Mouse (Mus musculus): ENCODE results near the gene Mak. TPM values are rescaled to one million over a fixed set of nuclear protein-coding genes. Genes with fewer than 3 reads are reported as not detected.
"Not testable (repeated sequence)": the region's sequence is repeated elsewhere in the genome, so short reads cannot be mapped to it uniquely, and the experiment has no call there.

Mak gene
- polyA plus RNA-seq, 1 experiment from 2014 or later = 1.4 TPM

- peak overlapping the region; percentile 75 for H3K4me2 ChIP-seq
- no peaks in the 10 kb centered on the region for H3K27me3 ChIP-seq (replicated peaks)
- peak overlapping the region; percentile 79 for H3K4me3 ChIP-seq (replicated peaks)
- H3K9ac ChIP-seq (replicated peaks) = peak overlapping the region; percentile 54
- ATAC-seq (ENCODE audit: low FRiP score) = peak; percentile 7; the same call in 1 of the 2 replicates
- peak overlapping the region; percentile 93 for H3K27ac ChIP-seq (replicated peaks)
- peaks cover 40% of the 10 kb centered on the region for H3K36me3 ChIP-seq
- no peaks in the 10 kb centered on the region for H3K9me3 ChIP-seq (replicated peaks)
- WGBS = 35% methylated on average over 12 of the region's 12 CpGs
- H3K4me1 ChIP-seq = peaks cover 21% of the 10 kb centered on the region
Measured at GRCm38 (mm10) chr13:41016797-41017405, 62.6 kb downstream of the Mak start.

- Histone ChIP-seq H3K9ac (replicated peaks) (peak within 1 kb of the TSS; percentile 54), H3K4me2 (peak within 1 kb of the TSS; percentile 75), H3K36me3 (peaks cover 45% of the 10 kb centered on the region), H3K27ac (replicated peaks) (peak within 1 kb of the TSS; percentile 93), H3K4me3 (replicated peaks) (peak within 1 kb of the TSS; percentile 79), H3K4me1 (peaks cover 21% of the 10 kb centered on the region), H3K27me3 (replicated peaks) (no peaks in the 10 kb centered on the region), H3K9me3 (replicated peaks) (no peaks in the 10 kb centered on the region)
- peak; percentile 100 for ATAC-seq (ENCODE audit: low FRiP score)
- WGBS = under 1% methylated on average over 43 of the region's 43 CpGs
Measured at GRCm38 (mm10) chr13:41015829-41016634, 63.5 kb downstream of the Mak start, which contains the start of gene Tmem14c. Gene Tmem14c (plus strand): TSS chr13:41016292.

- Histone ChIP-seq H3K9me3 (replicated peaks) (no peaks in the 10 kb centered on the region), H3K36me3 (peaks cover 88% of the 10 kb centered on the region)
Measured at GRCm38 (mm10) chr13:41008946-41009345, 70.6 kb downstream of the Mak start.

GRCm38 (mm10) chr13:41008271-41008670, 71.2 kb downstream of the Mak start:
- H3K4me2 ChIP-seq = no peak overlapping the region
- H3K36me3 ChIP-seq = peaks cover 84% of the 10 kb centered on the region
- H3K9ac ChIP-seq (replicated peaks) = no peak overlapping the region
- peaks cover 3% of the 10 kb centered on the region; the same call in 1 of the 2 replicates for H3K4me1 ChIP-seq
- no peak overlapping the region for H3K4me3 ChIP-seq (replicated peaks)
- H3K27me3 ChIP-seq (replicated peaks) = no peaks in the 10 kb centered on the region
- 93% methylated on average over 10 of the region's 10 CpGs for WGBS
- H3K27ac ChIP-seq (replicated peaks) = no peak overlapping the region
- H3K9me3 ChIP-seq (replicated peaks) = no peaks in the 10 kb centered on the region
- no peak for ATAC-seq (ENCODE audit: low FRiP score)

More at GRCm38 (mm10) chr13:41008946-41009345, 70.6 kb downstream of the Mak start:
- ATAC-seq (ENCODE audit: low FRiP score) = no peak
- 85% methylated on average over 8 of the region's 8 CpGs for WGBS
- H3K27me3 ChIP-seq (replicated peaks) = no peaks in the 10 kb centered on the region
- H3K4me2 ChIP-seq = no peak overlapping the region
- no peak overlapping the region for H3K4me3 ChIP-seq (replicated peaks)
- no peak overlapping the region for H3K27ac ChIP-seq (replicated peaks)
- no peaks in the 10 kb centered on the region for H3K4me1 ChIP-seq
- H3K9ac ChIP-seq (replicated peaks) = no peak overlapping the region

GRCm38 (mm10) chr13:41006244-41006643, 73.3 kb downstream of the Mak start:
- H3K4me2 ChIP-seq = no peak overlapping the region
- H3K4me1 ChIP-seq = peaks cover 15% of the 10 kb centered on the region
- over 99% methylated on average over 4 of the region's 4 CpGs for WGBS
- H3K9me3 ChIP-seq (replicated peaks) = no peaks in the 10 kb centered on the region
- H3K4me3 ChIP-seq (replicated peaks) = no peak overlapping the region
- no peak for ATAC-seq (ENCODE audit: low FRiP score)
- H3K27ac ChIP-seq (replicated peaks) = no peak overlapping the region
- no peaks in the 10 kb centered on the region for H3K27me3 ChIP-seq (replicated peaks)
- H3K9ac ChIP-seq (replicated peaks) = no peak overlapping the region
- H3K36me3 ChIP-seq = peaks cover 65% of the 10 kb centered on the region

GRCm38 (mm10) chr13:41002001-41002400, 77.5 kb downstream of the Mak start:
- 89% methylated on average over 5 of the region's 5 CpGs for WGBS
- H3K9ac ChIP-seq (replicated peaks) = no peak overlapping the region
- no peak for ATAC-seq (ENCODE audit: low FRiP score)

GRCm38 (mm10) chr13:41000926-41001639, 78.4 kb downstream of the Mak start, which contains the start of gene Pak1ip1:
Gene Pak1ip1 (plus strand): TSS chr13:41001023.
- Histone ChIP-seq H3K4me1 (peaks cover 24% of the 10 kb centered on the region), H3K9me3 (replicated peaks) (no peaks in the 10 kb centered on the region), H3K36me3 (peaks cover 17% of the 10 kb centered on the region), H3K9ac (replicated peaks) (peak within 1 kb of the TSS; percentile 88), H3K27me3 (replicated peaks) (no peaks in the 10 kb centered on the region), H3K4me3 (replicated peaks) (peak within 1 kb of the TSS; percentile 83), H3K27ac (replicated peaks) (peak within 1 kb of the TSS; percentile 99), H3K4me2 (peak within 1 kb of the TSS; percentile 94)
- peak; percentile 98 for ATAC-seq (ENCODE audit: low FRiP score)
- under 1% methylated on average over 57 of the region's 58 CpGs for WGBS

More at GRCm38 (mm10) chr13:41002001-41002400, 77.5 kb downstream of the Mak start:
- peak overlapping the region; percentile 94 for H3K4me2 ChIP-seq
- H3K9me3 ChIP-seq (replicated peaks) = no peaks in the 10 kb centered on the region
- peaks cover 24% of the 10 kb centered on the region for H3K4me1 ChIP-seq
- H3K36me3 ChIP-seq = peaks cover 26% of the 10 kb centered on the region
- H3K27me3 ChIP-seq (replicated peaks) = no peaks in the 10 kb centered on the region
- H3K4me3 ChIP-seq (replicated peaks) = peak overlapping the region; percentile 83
- H3K27ac ChIP-seq (replicated peaks) = no peak overlapping the region

- under 1% methylated on average over 25 of the region's 25 CpGs for WGBS
- Histone ChIP-seq H3K9ac (replicated peaks) (peak overlapping the region; percentile 88), H3K27ac (replicated peaks) (peak overlapping the region; percentile 99), H3K36me3 (peaks cover 10% of the 10 kb centered on the region; the same call in 1 of the 2 replicates), H3K4me2 (peak overlapping the region; percentile 94), H3K27me3 (replicated peaks) (no peaks in the 10 kb centered on the region), H3K9me3 (replicated peaks) (no peaks in the 10 kb centered on the region), H3K4me3 (replicated peaks) (peak overlapping the region; percentile 83), H3K4me1 (peaks cover 24% of the 10 kb centered on the region)
- peak; percentile 64 for ATAC-seq (ENCODE audit: low FRiP score)
Measured at GRCm38 (mm10) chr13:41000140-41000925, 79.2 kb downstream of the Mak start.

- WGBS = 95% methylated on average over 5 of the region's 5 CpGs
- H3K27me3 ChIP-seq (replicated peaks); ATAC-seq (ENCODE audit: low FRiP score): not testable (repeated sequence)
Measured at GRCm38 (mm10) chr13:40998537-40998936, 81.0 kb downstream of the Mak start.

GRCm38 (mm10) chr13:40994487-40995263, 84.8 kb downstream of the Mak start:
- Histone ChIP-seq H3K36me3 (no peaks in the 10 kb centered on the region), H3K4me2 (0 out of 2 replicates have a peak overlapping the region, but pooled peaks have one; percentile 15), H3K27me3 (replicated peaks) (no peaks in the 10 kb centered on the region), H3K9me3 (replicated peaks) (no peaks in the 10 kb centered on the region), H3K9ac (replicated peaks) (no peak overlapping the region), H3K27ac (replicated peaks) (no peak overlapping the region), H3K4me3 (replicated peaks) (no peak overlapping the region), H3K4me1 (peaks cover 4% of the 10 kb centered on the region; the same call in 1 of the 2 replicates)
- no peak for ATAC-seq (ENCODE audit: low FRiP score)
- 9% methylated on average over 8 of the region's 8 CpGs for WGBS

More at GRCm38 (mm10) chr13:40998537-40998936, 81.0 kb downstream of the Mak start:
- H3K9me3 ChIP-seq (replicated peaks); H3K4me3 ChIP-seq (replicated peaks); H3K36me3 ChIP-seq; H3K9ac ChIP-seq (replicated peaks); H3K4me2 ChIP-seq; H3K27ac ChIP-seq (replicated peaks): not testable (repeated sequence)
- peaks cover 27% of the 10 kb centered on the region for H3K4me1 ChIP-seq

Measured in neural tube, embryonic 15.5 days (tissue).